Mouse (Mus musculus) kidney, postnatal 25 days (tissue): ENCODE results near the gene S100a13.

Experiments
- DNase-seq, 2 experiments: peaks; one replicate each; pipeline ENCODE4 v3.0.0; 2021; ENCODE audit warnings: mixed read lengths in 2 of 2

The S100a13 gene

GRCm38 (mm10) chr3:90560008-90560628 is 45.9 kb downstream of the S100a13 start, which contains the start of gene S100a3:
Gene S100a3 (plus strand): TSS chr3:90560578.
- DNase-seq = no peak
